Mouse (Mus musculus) forebrain, postnatal 0 days (tissue): ENCODE measurements around the gene Slc25a42. TPM values are rescaled to one million over a fixed set of nuclear protein-coding genes. Genes with fewer than 3 reads are reported as not detected.

ENCODE experiments used
- ATAC-seq: fragments of 200-750 bp; cut with Nextera tagmentation; 2 replicates; pipeline ENCODE4 v1.8.0; 2017; ENCODE audit warnings: mild to moderate bottlenecking, moderate library complexity
- DNase-seq: peaks from one replicate; pipeline ENCODE4 v3.0.0-alpha.2; 2015
- H3K27ac ChIP-seq: fragments of 300-500 bp; sonication (generic); 2 replicates; pipeline ENCODE4 v1.5.1; 2014; ENCODE audit warnings: low read depth, mild to moderate bottlenecking, antibody characterized with exemption, low read length, moderate library complexity, mixed read lengths
- H3K27me3 ChIP-seq: fragments of 300-500 bp; sonication (generic); 2 replicates; pipeline ENCODE4 v1.6.1; 2014; ENCODE audit warnings: mild to moderate bottlenecking, low read length, mixed read lengths; ENCODE audit not compliant: insufficient read depth
- H3K36me3 ChIP-seq: fragments of 300-500 bp; sonication (generic); 2 replicates; pipeline ENCODE4 v1.6.1; 2014; ENCODE audit warnings: mild to moderate bottlenecking, moderate library complexity; ENCODE audit not compliant: insufficient read depth
- H3K4me1 ChIP-seq: fragments of 300-500 bp; sonication (generic); 2 replicates; pipeline ENCODE4 v1.6.1; 2014; ENCODE audit warnings: antibody characterized with exemption; ENCODE audit not compliant: insufficient read depth
- H3K4me2 ChIP-seq: fragments of 300-500 bp; sonication (generic); 2 replicates; pipeline ENCODE4 v1.6.1; 2014; ENCODE audit warnings: low read depth, mild to moderate bottlenecking, moderate library complexity
- H3K4me3 ChIP-seq: fragments of 300-500 bp; sonication (generic); 2 replicates; pipeline ENCODE4 v1.5.1; 2014; ENCODE audit warnings: low read depth, low read length, mixed read lengths
- H3K9ac ChIP-seq: fragments of 300-500 bp; sonication (generic); 2 replicates; pipeline ENCODE4 v1.6.1; 2014; ENCODE audit warnings: mild to moderate bottlenecking
- H3K9me3 ChIP-seq: fragments of 300-500 bp; sonication (generic); 2 replicates; pipeline ENCODE4 v1.6.1; 2016; ENCODE audit warnings: low read length
- CTCF ChIP-seq: sonication (generic); IDR thresholded peaks from 2 replicates; pipeline ENCODE4 v1.5.1; 2016; ENCODE audit warnings: antibody characterized with exemption, control low read depth, low read depth
- WGBS: fragments of 180-500 bp; shearing (Covaris S2); extraction: QIAGEN DNeasy Blood & Tissue Kit; methylation state at CpG from one replicate; pipeline ENCODE4 v1.1.7; 2014; 5-methylcytosine and 5-hydroxymethylcytosine counted together
- polyA plus RNA-seq: library from polyadenylated mRNA; unstranded; fragments of >200 nt; fragmentation: Nextera tagmentation; extraction: Ambion mirVana; gene quantifications from 2 replicates; pipeline ENCODE4 v1.2.1, GENCODE M21; 2015
- total RNA-seq: library from RNA; depleted of rRNA; stranded (reverse); fragments of >200 nt; gene quantifications from 2 replicates; pipeline ENCODE4 v1.2.3, GENCODE M21; 2014

Gene Slc25a42
- total and polyA plus RNA-seq, 2 experiments from 2014 or later, result 6.2 to 11.7 TPM

DNA sequence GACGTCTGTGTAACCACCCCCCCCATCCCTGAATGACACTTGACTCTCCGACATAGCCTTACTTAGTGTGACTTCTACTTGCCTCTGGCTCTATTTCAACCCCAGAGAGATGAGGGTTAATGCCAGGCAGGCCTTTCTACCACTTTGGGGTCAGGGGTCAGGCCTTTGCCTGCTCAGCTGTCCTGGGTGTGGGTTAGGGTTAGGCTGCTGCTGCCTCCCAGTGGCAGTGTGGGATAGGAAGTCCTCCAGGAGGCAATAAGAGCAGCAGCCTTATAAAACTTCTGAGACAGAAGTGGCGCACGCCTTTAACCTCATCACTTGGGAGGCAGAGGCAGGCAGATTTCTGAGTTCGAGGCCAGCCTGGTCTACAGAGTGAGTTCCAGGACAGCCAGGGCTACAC, 28.5 kb upstream of the Slc25a42 start:
- Histone ChIP-seq H3K4me1 (peaks cover under 1% of the 10 kb centered on the region; the same call in 1 of the 2 replicates), H3K36me3 (peaks cover 83% of the 10 kb centered on the region), H3K4me3 (no peak overlapping the region), H3K4me2 (no peak overlapping the region), H3K27ac (no peak overlapping the region), H3K9me3 (no peaks in the 10 kb centered on the region), H3K27me3 (no peaks in the 10 kb centered on the region), H3K9ac (no peak overlapping the region)
- WGBS, result 92% methylated on average over 5 of the region's 5 CpGs
- ATAC-seq, result no peak
- no peak for DNase-seq
- 0 out of 2 replicates have a peak, but pooled peaks have one; percentile 17 for TF ChIP-seq CTCF

DNA sequence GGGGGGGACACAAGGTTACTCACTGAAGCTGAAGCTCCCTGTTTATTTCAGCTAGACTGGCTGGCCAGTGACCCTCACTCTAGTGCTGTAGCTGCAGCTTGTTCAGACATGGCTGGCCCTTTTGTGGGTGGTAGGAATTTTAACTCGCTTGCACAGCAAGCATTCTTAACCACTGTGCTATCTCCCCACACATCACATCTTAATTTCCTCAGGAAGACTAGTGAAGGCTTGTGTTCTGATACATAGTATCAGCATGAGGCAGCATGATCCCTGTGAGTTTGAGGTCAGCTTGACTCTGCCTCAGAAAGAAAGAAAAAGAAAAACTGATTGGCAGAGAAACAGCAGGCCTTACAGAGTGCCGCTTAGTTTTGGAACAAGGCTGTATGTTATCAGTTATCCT, 25.7 kb upstream of the Slc25a42 start:
- peaks cover 13% of the 10 kb centered on the region for H3K4me1 ChIP-seq
- H3K36me3 ChIP-seq, result peaks cover 60% of the 10 kb centered on the region
- no peaks in the 10 kb centered on the region for H3K9me3 ChIP-seq
- no peaks in the 10 kb centered on the region for H3K27me3 ChIP-seq
- no peak overlapping the region for H3K4me2 ChIP-seq
- 88% methylated on average over 2 of the region's 2 CpGs for WGBS
- ATAC-seq (no peak), DNase-seq (no peak)
- no peak overlapping the region for H3K27ac ChIP-seq
- TF ChIP-seq CTCF, result no peak
- H3K9ac ChIP-seq, result no peak overlapping the region
- H3K4me3 ChIP-seq, result no peak overlapping the region

DNA sequence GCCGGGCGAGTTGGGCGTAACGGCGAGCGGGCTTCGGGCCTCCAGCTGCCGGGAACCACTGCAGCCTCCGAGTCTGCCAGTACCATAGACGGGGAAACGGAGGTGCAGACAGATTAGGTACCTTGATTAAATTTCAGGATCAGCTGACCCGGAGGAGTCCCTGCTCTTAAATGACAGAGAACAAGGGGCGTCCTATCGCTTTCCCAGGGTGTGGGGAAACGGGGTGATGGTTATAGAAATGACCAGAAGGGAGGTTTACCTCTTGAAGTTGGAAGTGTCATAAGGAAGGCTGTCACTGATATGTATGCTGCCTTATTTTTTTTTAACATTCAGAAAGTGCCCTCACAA, 22.6 kb upstream of the Slc25a42 start:
- TF ChIP-seq CTCF, result no peak
- Histone ChIP-seq H3K9me3 (no peaks in the 10 kb centered on the region), H3K4me2 (peak overlapping the region; percentile 65), H3K9ac (peak overlapping the region; percentile 85), H3K27ac (peak overlapping the region; percentile 95), H3K4me1 (peaks cover 14% of the 10 kb centered on the region), H3K4me3 (peak overlapping the region; percentile 88), H3K27me3 (no peaks in the 10 kb centered on the region), H3K36me3 (peaks cover 45% of the 10 kb centered on the region)
- DNase-seq, result no peak
- under 1% methylated on average over 15 of the region's 15 CpGs for WGBS
- no peak for ATAC-seq

DNA sequence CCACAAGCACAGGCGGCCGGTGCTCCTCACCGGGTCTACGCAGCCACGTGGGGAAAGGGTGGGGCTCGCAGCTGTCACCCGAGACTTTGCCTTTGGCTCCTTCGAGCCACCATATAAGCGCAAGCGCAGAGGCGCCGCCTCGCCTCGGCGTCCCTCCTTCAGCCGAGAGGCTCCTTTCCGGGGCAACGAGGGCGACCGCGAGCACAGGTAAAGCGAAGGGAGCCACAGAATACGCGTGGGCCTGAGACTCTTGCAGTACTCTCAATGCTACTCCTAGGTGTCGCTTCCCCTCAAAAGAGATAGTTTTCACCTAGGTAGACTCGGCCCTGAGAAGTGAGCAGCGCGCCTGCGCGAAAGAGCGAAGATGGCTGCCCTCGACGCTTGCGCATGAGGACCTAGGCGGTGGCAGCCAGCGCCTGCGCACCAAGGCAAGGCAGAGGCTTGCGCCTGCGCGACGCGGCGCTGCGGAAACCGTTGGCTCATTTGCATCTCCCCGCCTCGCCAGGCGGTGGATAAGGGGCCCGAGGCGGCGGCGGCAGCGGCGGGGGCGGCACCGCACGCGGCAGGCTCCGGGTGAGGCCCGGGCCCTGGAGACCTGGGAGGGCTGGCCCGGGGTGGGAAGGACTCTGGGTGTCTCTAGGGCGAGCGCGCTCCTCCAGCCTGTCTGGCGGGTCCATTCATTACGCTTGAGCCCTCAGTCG, 22.1 kb upstream of the Slc25a42 start, which contains the start of the genes Sugp2 and Armc6:
Gene Sugp2, plus strand, starts transcription at position 147 of the 701 bp plus-strand sequence.
Gene Armc6, minus strand, starts transcription at position 387 of the 701 bp plus-strand sequence.
- under 1% methylated on average over 61 of the region's 67 CpGs for WGBS

DNA sequence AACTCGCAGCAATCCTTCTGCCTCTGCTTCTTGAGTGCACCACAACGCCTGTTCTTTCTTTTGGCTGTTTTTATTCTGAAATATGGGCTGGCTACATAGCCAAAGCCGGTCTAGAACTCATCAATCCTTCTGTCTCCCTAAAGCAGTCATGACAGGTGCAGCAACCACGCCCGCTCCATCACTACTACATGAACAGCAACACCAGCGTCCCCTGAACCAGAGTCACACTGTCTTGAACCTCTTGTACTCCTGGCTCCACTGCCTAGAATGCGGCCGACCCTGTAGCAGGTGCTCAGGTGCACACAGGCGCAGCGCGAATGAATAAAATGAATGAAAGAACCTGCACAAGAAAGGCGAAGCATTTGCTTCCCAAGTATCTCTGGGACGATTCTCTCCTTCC, 21.5 kb upstream of the Slc25a42 start:
- TF ChIP-seq CTCF, result no peak
- peak overlapping the region; percentile 85 for H3K9ac ChIP-seq
- peak overlapping the region; percentile 88 for H3K4me3 ChIP-seq
- peak overlapping the region; percentile 65 for H3K4me2 ChIP-seq
- H3K36me3 ChIP-seq, result peaks cover 47% of the 10 kb centered on the region
- WGBS, result 6% methylated on average over 13 of the region's 13 CpGs
- peak; percentile 12 for ATAC-seq
- peak overlapping the region; percentile 95 for H3K27ac ChIP-seq
- DNase-seq, result no peak
- H3K9me3 ChIP-seq, result no peaks in the 10 kb centered on the region
- no peaks in the 10 kb centered on the region for H3K27me3 ChIP-seq
- peaks cover 14% of the 10 kb centered on the region for H3K4me1 ChIP-seq

More for the DNA sequence above, 22.1 kb upstream of the Slc25a42 start, which contains the start of the genes Sugp2 and Armc6:
- peak; percentile 28; the same call in 1 of the 2 replicates for TF ChIP-seq CTCF
- ATAC-seq (peak; percentile 98), DNase-seq (peak; percentile 100)
- Histone ChIP-seq H3K4me1 (peaks cover 14% of the 10 kb centered on the region), H3K27me3 (no peaks in the 10 kb centered on the region), H3K4me3 (peak within 1 kb of the TSS; percentile 88), H3K9me3 (no peaks in the 10 kb centered on the region), H3K4me2 (peak within 1 kb of the TSS; percentile 65), H3K27ac (peak within 1 kb of the TSS; percentile 95), H3K9ac (peak within 1 kb of the TSS; percentile 85), H3K36me3 (peaks cover 47% of the 10 kb centered on the region)

DNA sequence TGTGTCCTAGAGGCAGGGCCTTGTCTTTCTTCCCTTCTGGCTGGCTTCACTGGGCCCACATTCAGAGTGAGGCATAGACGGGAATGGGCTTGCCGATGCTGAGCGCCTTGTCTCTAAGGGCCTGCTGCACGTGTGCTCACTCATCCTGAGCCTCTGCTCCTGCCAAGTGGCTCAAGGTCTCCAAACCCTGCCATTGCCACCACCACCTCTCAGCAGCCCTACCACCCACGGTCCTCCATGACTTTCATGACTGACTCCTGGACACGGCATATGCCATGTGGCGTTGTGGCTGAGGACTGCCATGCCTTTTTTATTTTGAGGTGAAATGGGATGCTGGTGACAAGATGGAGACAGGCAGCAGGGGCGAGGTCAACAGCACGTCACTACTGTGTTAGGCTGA, 18.7 kb upstream of the Slc25a42 start:
- H3K27me3 ChIP-seq, result no peaks in the 10 kb centered on the region
- no peak overlapping the region for H3K4me2 ChIP-seq
- no peak for ATAC-seq
- H3K4me1 ChIP-seq, result peaks cover 14% of the 10 kb centered on the region
- no peak for DNase-seq
- WGBS, result 92% methylated on average over 9 of the region's 9 CpGs
- H3K36me3 ChIP-seq, result peaks cover 29% of the 10 kb centered on the region
- no peak overlapping the region for H3K4me3 ChIP-seq
- no peaks in the 10 kb centered on the region for H3K9me3 ChIP-seq
- H3K9ac ChIP-seq, result no peak overlapping the region
- H3K27ac ChIP-seq, result no peak overlapping the region
- TF ChIP-seq CTCF, result no peak

DNA sequence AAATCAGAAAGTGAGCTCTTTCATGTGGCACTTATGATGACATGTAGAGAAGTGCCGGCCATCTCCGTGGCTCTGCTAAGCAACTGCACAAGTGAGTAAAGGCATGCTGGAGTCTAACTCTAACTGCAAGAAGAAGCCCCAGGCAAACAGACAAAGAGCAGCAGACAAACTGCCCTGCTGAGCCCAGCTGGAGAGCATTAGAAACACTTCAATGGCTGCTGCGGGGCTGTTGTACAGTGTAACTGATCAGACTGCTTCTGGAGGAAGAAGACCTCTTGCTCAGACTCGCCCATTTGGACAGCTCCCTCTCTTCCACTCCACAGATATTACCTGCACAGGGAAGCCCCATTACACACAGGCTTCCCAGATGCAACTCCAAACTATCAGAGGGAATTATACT, 15.9 kb upstream of the Slc25a42 start:
- no peak overlapping the region for H3K9ac ChIP-seq
- WGBS, result 25% methylated on average over 4 of the region's 4 CpGs
- H3K36me3 ChIP-seq, result peaks cover 57% of the 10 kb centered on the region
- DNase-seq, result no peak
- no peak overlapping the region for H3K4me2 ChIP-seq
- H3K9me3 ChIP-seq, result no peaks in the 10 kb centered on the region
- no peaks in the 10 kb centered on the region for H3K27me3 ChIP-seq
- no peak for ATAC-seq
- TF ChIP-seq CTCF, result no peak
- 0 out of 2 replicates have a peak, but pooled peaks cover 2% of the 10 kb centered on the region for H3K4me1 ChIP-seq
- H3K27ac ChIP-seq, result no peak overlapping the region
- H3K4me3 ChIP-seq, result no peak overlapping the region
